Mouse (Mus musculus) embryo, embryonic 9.5 days (tissue): ENCODE data around the gene Tmod4.
A peak's percentile ranks its signal among the peaks of the same experiment; 100 is the strongest.
"Not testable (repeated sequence)": the region's sequence is repeated elsewhere in the genome, so short reads cannot be mapped to it uniquely, and the experiment has no call there.

Experiments used
- DNase-seq: peaks from one replicate; pipeline ENCODE4 v3.0.0-alpha.2; 2017; ENCODE audit errors: extremely low spot score

Gene Tmod4

DNA sequence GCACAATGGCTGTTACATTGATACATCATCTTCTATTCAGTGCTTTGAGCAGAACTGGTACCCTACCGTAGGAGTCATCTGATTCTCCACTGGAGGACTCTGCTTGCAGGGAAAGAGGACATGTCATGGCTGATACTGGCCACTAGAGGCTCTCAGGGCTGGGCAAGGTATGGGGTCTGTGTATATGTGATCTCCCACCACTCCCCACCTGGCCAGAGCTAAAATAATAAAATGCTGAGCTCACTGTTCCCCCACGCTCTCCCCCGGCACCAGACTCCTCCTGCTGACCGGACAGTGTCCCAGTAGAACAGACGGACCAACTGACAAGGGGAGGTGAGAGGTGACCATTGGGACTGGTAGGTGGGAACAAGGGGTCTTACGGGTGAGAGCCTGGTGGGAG is at the start of gene Tmod4:
Gene Tmod4, plus strand, starts transcription at position 231 of the 400 bp plus-strand sequence.
- no peak for DNase-seq

DNA sequence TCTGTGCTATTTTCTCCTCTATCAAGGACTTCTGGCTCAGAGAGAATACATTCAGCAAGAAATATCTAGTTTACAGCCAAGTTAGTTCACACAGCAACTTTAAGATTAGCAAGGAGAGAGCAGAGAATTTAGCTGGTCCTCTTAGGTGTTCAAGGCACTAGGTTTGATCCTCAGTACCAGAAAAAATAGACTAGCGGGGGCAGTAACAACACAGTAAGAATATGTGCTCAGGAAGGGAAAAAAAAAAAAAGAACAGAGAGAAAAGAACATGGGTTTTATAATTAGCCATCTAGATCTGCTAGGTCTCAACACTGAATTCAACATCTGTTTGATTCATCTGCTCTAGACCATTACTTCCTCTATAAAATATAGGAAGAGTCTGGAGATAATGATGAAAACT is 36.2 kb upstream of the Tmod4 start:
- DNase-seq = no peak

DNA sequence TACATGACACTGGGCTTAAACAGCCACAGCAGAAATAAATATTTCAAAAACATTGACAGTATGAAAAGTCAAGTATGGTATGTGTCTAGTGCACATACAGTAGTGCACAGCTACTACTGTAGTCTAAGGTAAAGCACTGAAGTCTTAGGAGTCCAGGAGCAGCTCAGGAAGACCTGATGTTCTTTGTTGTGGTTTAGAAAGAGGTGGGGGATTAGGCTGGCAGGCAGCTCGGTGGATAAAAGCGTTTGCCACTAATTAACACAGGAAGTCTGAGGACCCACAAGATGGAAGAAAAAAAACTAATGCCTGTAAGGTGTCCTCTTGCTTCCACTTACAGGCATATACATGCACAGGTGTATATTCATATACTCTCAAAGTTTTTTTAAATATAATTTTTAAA is 23.4 kb upstream of the Tmod4 start:
- no peak for DNase-seq

DNA sequence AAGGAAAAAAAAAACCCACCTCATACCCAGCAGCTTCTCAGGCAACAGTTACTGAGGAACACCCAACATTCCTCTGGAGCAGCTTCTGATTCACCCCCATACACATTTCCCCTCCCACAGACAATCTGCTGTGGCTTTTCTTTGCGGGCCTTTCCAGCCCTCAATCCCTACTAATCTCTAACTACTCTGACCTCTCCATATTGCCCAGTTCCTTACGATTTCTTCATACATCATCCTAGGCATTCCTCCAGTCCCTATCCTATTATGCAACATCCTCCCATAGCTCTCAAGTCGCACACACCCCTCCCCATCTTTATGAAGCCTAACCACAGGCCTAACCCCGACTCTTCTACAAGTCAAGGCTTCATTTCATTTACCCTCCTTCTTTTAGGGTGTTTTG is 19.2 kb upstream of the Tmod4 start:
- no peak for DNase-seq

DNA sequence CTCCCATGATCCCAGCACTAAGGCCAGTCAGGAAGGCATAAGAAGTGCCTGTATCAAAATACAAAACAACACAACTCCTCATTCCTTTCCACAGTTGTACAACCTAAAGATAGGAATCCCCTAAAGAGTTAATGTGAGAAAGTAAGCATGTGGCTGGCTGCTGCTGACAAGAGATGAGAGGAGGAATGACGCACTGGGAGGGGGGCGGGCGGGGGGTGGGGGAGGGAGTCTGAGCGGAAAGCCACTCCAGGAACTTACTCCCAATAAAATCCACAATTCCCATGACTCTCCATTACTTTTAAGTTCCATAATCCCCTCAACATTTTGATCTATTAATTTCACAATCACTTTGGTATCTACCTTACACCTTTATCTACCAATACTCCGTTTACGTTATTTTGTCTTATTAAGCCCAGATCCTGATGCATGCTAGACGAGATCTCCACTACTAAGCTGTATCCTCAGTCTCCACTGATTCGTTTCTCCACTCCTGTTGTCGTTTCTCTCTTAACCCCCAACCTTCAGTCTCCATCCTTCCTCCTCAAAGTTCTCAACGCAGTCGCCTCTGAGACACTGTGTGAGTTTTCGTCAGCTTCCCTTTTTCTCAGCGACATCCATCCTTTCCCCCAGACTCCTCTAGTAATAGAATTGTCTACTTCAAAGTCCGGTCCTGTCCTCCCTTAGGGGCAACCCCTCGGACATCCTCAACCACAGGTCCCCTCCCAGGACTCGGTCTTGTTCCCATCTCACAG is 18.5 kb upstream of the Tmod4 start:
- DNase-seq = no peak

DNA sequence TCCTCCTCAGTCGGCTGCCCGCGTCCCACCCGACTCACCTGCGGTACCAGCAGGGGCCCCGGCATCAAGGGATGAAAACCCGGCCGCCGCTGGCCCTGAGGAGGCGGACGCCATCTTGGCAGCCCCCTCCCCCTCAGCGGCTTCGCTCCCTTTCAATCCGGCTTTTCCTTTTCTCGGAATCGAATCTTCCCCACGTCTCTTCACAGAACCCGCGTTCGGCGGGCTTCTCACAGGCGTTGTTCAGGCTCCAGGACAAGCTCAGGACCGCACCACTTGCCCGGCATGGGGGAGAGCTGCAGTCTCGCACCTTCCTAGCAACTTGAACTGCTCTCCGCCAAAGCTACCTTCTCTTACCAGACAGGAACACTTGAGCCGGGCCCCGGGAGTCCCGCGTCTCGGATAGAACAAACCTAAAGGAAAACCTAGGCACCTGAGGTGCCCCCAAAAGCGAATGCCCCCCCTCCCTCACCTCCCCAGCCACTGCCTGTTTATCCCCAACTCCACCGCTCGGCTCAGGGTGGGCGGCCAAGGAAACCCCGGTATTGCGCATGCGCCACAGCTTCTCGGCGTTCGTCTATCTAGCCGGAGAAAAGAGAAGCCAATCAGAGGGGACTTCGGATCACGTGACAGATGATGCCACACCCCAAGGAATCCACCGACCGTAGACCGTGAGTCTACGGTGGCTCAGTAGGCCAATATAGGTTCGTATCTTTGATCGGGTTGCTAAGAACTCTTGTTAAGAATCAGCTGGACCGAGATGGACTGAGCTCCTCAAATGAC is 17.7 kb upstream of the Tmod4 start, which contains the start of gene Pip5k1a:
Gene Pip5k1a, minus strand, starts transcription at position 593 of the 780 bp plus-strand sequence.
- peak; percentile 96 for DNase-seq

DNA sequence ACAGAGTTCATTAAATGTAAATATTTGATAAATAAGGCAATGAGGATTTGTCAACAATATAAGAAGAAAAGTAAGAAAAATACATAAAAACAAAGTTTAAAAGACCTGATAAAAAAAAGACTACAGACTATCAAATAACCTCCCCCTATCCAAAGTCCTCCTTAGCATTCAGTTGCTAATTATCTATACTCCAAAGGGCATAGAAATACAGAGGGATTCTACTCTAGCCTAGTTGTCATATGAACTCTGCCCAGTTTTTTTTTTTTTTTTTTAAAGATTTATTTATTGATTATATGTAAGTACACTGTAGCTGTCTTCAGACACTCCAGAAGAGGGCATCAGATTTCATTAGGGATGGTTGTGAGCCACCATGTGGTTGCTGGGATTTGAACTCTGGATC is 17.0 kb upstream of the Tmod4 start:
- not testable (repeated sequence) for DNase-seq

DNA sequence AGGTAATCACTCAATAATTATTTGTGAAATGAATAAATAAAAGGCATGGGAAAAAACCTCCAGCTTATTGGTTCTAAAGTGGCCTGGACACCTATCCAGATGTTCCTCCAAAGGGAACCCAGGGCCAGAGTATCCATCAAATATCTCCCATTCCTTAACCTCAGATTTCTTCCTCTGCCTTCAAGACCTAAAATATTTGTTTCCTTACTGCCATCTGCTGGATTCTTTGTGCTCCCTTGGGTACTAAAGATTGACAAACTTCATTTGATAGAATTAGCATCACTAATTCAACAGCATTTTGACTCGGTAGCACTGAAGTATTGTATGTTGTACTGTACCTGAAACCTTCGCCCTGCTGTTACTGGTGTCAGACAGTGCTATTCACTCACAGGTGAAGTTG is 16.4 kb upstream of the Tmod4 start:
- DNase-seq = no peak

DNA sequence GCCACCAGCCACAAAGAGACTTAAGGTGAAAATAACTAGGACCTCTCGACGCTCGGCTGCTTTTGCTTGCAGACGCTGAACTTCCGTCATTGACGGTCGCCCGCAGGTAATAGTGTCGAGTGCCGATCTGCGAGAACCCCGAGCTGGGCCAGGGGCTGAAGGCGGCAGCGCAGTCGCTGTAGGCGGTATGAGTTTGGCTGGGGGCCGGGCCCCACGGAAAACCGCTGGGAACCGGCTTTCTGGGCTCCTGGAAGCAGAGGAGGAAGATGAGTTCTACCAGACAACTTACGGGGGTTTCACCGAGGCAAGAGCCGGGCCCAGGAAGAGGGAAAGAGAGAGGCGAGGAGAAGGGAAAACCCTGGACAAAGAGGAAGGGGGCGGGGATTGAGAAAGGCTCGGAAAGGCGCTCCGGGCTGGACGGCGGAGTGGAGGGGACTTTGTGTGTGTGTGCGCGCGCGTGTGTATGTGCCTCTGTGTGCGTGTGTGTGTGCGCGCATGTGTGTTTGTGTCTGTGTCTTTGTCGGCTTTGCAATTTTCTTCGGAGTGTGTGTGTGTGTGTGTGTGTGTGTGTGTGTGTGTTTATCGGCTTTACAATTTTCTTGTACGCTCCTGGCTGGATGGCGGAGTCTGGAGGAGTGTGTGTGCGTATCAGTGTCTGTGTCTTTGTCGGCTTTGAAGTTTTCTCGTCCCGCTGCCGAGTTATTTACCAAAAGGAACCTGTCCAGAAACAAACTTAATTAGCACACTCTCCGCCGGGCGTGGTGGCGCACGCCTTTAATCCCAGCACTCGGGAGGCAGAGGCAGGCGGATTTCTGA is 13.2 kb upstream of the Tmod4 start, which contains the start of gene Vps72:
Gene Vps72, plus strand, starts transcription at position 112 of the 816 bp plus-strand sequence.
- peak; percentile 92 for DNase-seq

DNA sequence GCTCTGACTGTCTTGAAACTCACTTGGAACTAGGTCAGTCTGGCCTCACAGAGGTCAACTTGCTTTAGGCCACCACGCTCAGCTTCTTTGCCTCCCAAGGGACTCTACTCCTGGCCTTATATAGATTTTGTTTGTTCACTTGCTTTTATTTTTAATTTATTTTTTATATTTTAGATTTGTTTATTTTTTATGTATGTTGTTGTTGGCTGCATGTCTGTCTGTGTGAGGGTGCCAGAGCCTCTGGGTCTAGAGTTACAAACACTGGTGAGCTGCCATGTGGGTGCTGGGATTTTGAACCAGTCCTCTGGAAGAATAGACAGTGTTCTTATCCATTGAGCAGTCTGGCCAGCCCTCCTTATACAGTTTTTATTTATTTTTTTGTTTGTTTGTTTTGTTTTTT is 11.5 kb upstream of the Tmod4 start:
- DNase-seq = no peak

DNA sequence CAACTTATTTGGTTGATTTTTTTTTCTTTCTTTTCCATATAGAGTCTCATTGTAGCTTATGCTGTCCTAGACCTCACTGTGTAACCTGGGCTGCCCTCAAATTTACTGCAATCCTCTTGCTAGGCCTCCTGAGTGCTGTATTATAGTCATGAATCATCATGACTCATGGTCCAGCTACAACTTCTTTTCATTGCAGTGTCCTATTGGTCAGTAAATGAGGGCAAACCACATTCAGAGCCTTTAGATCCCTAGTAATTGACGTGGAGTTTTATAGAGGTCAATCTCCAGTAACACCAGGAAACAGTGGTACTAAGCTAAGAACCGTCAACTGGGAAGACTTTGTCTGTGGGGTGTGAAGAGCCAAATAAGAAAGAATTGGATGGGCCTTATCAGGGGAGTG is 6.5 kb upstream of the Tmod4 start:
- no peak for DNase-seq

DNA sequence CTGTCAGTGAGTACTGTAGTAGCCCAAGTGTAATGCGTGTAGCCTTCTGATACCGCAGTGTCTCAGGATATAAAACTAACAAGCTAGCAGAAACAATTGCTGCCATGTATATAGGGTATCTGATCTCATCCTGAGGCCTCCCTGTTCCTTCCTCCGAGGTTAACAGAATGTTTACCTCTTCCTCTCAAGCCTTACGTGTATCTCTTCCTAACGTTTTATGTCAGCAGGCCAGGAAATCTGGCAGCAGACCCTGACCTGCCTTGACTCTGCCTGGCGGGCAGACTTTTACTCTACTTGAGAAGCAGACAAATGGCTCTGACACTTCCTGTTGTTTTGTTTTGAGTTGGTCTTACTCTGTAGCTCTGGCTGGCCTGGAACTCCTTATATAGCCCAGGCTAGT is 2.7 kb upstream of the Tmod4 start:
- DNase-seq = no peak

DNA sequence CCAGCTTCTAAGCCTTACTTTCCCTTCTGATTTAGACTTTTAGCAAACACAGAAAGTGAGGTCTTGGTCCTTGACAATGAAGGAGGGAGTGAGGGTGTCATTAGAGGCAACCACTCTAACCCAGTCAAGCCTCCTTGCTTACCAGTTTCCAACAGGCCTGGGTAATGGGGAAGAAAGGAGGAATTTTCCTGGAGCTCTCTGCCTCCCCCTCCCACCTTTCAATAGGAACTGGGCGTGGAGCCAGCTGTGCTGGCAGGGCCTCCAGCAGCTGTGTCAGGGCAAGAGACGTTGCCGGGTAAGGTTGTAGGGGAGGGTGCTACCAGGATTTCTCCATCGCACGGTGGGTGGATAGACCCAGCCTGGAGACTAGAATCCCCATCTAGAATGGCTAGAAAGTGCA is 696 bp downstream of the Tmod4 start:
- DNase-seq = no peak

DNA sequence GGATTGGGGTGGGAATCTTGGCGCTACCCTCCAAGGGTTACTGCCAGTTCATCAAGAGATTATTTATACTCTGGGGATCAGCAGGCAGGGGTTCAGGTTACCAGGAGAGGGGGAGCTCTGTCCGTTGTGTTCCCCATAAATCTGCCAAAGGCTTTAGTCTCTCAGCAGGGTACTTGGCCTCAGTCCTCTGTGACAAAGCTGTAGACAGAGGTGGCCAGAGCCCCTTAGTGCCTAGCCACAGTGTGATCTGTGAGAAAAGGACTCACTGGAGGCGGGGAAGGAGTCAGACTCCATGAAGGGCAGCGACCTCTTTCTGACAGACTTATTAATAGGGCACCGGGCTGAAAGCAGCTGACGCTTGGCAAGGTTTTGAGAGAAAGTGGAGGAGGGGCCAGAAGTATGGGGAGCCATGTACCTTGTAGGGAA is 5.0 kb downstream of the Tmod4 start:
- no peak for DNase-seq

DNA sequence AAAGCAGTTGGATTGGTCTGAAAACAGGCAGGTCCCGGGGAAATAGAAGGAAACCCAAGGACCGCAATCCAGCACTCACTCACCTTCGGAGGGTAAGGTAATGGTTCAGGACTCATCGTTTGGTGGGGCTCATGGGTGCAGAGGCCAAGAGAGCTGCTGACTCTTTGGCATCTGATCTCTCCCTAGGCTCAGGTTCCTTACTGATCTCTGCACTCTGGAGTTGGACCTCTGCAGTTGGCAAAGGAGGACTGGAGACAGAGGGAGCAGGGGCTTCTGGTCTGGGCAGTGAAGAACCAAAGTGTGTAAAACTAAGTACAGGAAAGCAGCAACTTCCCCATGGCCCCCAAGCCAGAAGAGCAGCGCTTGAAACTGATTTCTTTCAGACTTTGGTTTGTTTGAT is 5.8 kb downstream of the Tmod4 start:
- DNase-seq = no peak

DNA sequence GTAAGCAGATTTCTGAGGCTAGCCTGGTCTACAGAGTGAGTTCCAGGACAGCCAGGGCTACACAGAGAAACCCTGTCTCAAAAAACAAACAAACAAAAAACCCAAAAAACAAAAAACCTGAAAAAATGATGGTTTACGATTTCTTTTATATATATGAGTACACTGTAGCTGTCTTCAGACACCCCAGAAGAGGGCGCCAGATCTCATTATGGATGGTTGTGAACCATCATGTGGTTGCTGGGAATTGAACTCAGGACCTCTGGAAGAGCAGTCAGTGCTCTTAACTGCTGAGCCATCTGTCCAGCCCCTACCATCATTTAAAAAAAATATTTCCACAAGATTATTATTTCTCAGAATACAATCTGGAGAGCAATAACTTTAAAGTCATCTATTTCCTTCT is 8.1 kb downstream of the Tmod4 start:
- DNase-seq = not testable (repeated sequence)

DNA sequence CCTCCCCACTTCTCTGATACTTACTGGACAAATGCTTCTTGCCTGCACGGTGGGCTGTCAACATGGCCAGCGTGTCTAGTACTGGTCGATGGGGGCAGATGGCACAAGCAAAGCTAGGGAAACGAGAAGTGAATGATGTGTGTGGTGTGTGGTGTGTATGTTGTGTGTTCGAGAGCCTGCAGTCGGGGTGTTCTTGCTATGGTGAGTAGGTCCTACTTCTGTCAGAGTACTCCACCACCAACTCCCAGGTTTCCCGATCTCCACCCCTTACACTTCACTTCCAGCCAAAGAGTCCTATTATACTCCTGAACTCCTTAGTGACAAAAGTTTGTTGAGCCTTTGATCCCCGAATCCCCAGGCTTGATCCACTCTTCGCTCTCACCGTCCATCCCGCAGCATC is 8.9 kb downstream of the Tmod4 start:
- no peak for DNase-seq

DNA sequence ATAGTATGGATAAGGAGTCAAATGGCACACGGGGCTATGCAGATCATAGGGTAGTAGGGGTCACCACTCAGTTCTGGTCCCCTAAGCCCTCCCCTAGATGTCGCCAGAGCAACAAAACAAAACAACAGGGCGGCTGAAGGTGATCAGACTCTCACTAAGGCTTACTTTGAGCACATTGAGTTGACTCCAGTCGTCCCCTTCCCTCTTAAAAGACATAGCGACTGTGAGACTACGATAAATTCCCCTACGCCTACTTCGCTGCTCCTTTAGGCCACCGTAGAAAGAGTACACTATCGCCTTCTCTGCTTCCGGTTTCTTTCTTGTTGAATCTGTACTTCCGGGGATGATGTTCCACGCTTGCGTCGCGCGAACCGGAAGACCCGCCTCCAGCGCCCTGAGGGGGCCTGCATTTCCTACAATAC is 9.4 kb downstream of the Tmod4 start, which contains the start of the genes Scnm1 and Lysmd1:
Gene Scnm1, minus strand, starts transcription at position 332 of the 422 bp plus-strand sequence.
Gene Lysmd1, plus strand, starts transcription at position 409 of the 422 bp plus-strand sequence.
- peak; percentile 87 for DNase-seq

DNA sequence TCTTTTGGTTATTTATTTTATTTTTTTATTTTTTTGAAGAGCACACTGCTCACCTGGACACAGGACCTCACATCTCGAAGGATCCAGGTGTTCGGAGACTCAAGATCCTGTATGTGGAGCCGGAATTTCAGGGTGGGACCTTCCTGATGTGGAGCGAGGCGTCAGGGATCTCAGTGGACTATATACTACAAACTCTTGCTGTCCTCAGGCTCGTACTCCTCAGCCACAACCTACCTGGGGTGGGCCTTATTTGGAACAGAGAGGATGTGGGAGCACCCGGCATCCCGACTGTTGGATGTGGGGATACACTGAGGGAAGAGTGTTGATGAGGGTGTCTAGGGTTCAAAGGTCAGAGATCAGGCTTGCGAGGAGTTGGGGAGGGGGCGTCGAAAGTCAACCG is 9.9 kb downstream of the Tmod4 start:
- DNase-seq = not testable (repeated sequence)

DNA sequence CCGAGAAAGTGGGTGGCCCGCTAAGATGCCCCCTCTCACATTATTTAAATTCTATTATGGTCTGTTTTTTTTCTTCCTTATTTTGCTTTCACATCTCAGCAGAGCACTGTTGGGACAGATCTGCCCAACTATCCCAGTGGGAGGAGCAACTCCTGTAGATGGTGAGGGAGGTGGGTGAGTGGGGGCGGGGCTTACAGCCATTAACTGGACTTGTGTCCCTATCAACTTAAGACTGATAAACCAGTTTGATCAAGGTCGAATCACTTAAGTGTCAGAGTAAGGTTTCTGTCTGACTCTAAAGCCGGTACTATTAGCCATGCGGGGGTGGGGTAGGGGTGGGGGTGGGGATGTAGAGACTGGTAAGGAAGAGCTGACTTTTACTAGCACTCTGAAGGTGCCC is 10.7 kb downstream of the Tmod4 start:
- no peak for DNase-seq

DNA sequence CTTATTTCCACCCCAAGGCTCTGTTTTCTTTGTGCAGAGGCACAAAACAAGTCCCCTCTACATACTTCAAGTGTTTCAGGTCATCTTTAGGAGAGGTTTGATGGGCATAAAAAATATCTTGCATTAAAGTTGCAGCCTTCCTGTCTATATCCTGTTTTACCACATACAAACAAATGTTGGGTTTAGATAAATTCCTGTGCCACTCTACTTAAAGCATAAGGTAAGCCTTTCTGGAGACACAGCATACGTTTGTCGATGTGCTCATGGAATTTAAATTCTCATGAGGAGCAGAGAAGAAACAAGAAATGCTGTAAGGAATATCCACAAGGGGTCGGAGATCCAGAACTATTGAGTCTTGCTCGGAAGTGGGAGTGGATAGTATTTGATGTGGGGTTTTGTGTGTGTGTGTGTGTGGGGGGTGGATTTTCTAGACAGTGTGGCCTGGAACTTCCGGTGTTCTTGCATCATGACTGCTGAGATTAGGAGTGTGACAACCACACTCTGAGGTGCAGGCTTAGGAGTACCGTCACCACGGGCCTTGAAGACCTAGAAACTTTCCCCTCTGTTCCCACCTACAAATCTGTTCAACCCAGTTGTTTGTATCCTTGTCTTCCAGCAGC is 11.3 kb downstream of the Tmod4 start:
- DNase-seq = no peak

DNA sequence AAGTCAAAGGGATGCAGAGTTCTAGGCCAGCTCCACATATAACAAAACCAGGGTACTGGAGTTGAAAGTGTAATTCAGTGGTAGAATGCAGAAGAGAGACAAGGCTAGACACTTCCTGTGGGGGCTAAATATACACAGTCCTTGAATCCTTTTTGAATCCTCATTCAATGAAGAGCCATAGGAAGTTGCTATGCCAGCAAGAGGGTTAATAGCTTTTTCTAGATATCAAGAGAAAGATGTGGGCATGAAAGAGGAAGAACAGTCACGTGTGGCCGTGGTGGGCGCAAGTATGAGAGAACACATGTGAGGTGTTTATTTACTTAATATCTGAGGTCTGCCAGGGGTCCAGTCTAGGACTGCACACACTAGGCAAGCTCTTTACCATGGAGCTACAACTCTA is 12.1 kb downstream of the Tmod4 start:
- no peak for DNase-seq
